Mouse (Mus musculus) central nervous system, embryonic 14 days (tissue): ENCODE measurements around the gene Marco. TPM values are rescaled to one million over a fixed set of nuclear protein-coding genes. Genes with fewer than 3 reads are reported as not detected.

Source experiments
- polyA plus RNA-seq: library from polyadenylated mRNA; depleted of rRNA; stranded (reverse); fragments of >200 nt; gene quantifications from 2 replicates; pipeline ENCODE4 v1.2.3, GENCODE M21; 2012; rRNA removed

Gene Marco
- polyA plus RNA-seq = 0.09 and 0.10 TPM in 2 replicates

GRCm38 (mm10) chr1:120504924-120505323, at the start of gene Marco:
TSS of gene Marco (minus strand) at chr1:120505024.

Other genes starting within 250 kb of the Marco start
- 2.6 and 3.7 TPM in 2 replicates for gene Steap3, start 232.3 kb downstream of the Marco start, polyA plus RNA-seq
- 2.4 and 3.6 TPM in 2 replicates for gene C1ql2, start 164.4 kb downstream of the Marco start, polyA plus RNA-seq
- 9.3 and 13.5 TPM in 2 replicates for gene En1, start 97.4 kb upstream of the Marco start, polyA plus RNA-seq